Mouse (Mus musculus) layer of hippocampus, postnatal 10 days (tissue): ENCODE results near the gene Sgpl1. TPM values are rescaled to one million over a fixed set of nuclear protein-coding genes. Genes with fewer than 3 reads are reported as not detected.

ENCODE experiments used
- microRNA-seq, 2 experiments: library from miRNA; unstranded; fragments of <30 nt; microRNA quantifications; one replicate each; pipeline ENCODE4 v1.2.0; 2021
- total RNA-seq, 2 experiments: library from RNA; stranded (reverse); gene quantifications; 2 replicates each; pipeline ENCODE4 v1.2.3; 2021

The Sgpl1 gene
- total RNA-seq, 2 experiments from 2014 or later: 33.0 to 33.3 TPM

Small RNA genes within 50 kb of the gene (microRNA-seq; reads per million reads assigned to microRNA genes)
- 0 reads per million in 2 experiments for gene Gm44308

Other genes starting within 250 kb of the Sgpl1 start
- gene Pcbd1, start 58.4 kb downstream of the Sgpl1 start, total RNA-seq: 10 to 100 TPM; 13.3 to 17.9 TPM
- 1 to 10 TPM; 4.2 to 4.9 TPM for gene Tbata, start 24.3 kb upstream of the Sgpl1 start, total RNA-seq
- gene Adamts14, start 125.7 kb upstream of the Sgpl1 start, total RNA-seq: 1 to 10 TPM; 1.2 to 1.4 TPM
- not detected for gene Prf1, start 150.1 kb upstream of the Sgpl1 start, total RNA-seq
- 10 to 100 TPM; 20.3 to 20.6 TPM for gene Pald1, start 235.8 kb upstream of the Sgpl1 start, total RNA-seq